23 mouse cellular contexts compared by ENCODE assay signal in genomic region chr12:6097295-6097694, GRCm38 (mm10).
DNase-seq lines count a peak whose midpoint lies in the region; ATAC-seq and TF ChIP-seq lines count a peak whose summit lies in the region.
"Had no signal": no experiment of that assay in that cellular context is flagged by ENCODE, and none has a peak within 500 bp of the region (broad histone marks: within the 10 kb centered on the region; RNA-seq: fewer than 3 reads in every experiment).

No protein-coding gene starts in this region.

- no peak for DNase-seq in forebrain, embryonic 11.5 days (ENCODE audit: low spot score)
- no peak for DNase-seq in midbrain, embryonic 10.5 days (ENCODE audit: low spot score)
- no peak for DNase-seq in forebrain, postnatal 0 days
- DNase-seq in left cerebral cortex, adult 18-20 months (ENCODE audit: low spot score in 2 of 2), result no peak
- DNase-seq: adrenal gland, adult 2 months; adrenal gland, postnatal 14 days; cerebellum, adult 11-12 months; cerebellum, adult 8-10 months; cerebellum, postnatal 10 days; cerebellum, postnatal 36 days; embryo, embryonic 11 days; gastrocnemius, adult 2 months; gastrocnemius, postnatal 14 days; heart, adult 11 months had no signal

- no peaks in the 10 kb centered on the region for H3K27me3 ChIP-seq in forebrain, embryonic 15.5 days
- H3K27me3 ChIP-seq in forebrain, embryonic 11.5 days (ENCODE audit: control insufficient read depth, insufficient read depth, low read length), result no peaks in the 10 kb centered on the region
- no peaks in the 10 kb centered on the region for H3K27me3 ChIP-seq in midbrain, embryonic 15.5 days (replicated peaks)
- H3K27me3 ChIP-seq in midbrain, embryonic 10.5 days (ENCODE audit: low read depth, poor library complexity, severe bottlenecking), result no peaks in the 10 kb centered on the region
- H3K27me3 ChIP-seq in forebrain, postnatal 0 days (ENCODE audit: insufficient read depth, low read length), result no peaks in the 10 kb centered on the region
- H3K27me3 ChIP-seq: embryonic facial prominence, embryonic 13.5 days; hindbrain, embryonic 12.5 days; hindbrain, embryonic 15.5 days had no signal

- H3K4me1 ChIP-seq in forebrain, embryonic 15.5 days, result no peaks in the 10 kb centered on the region
- H3K4me1 ChIP-seq in forebrain, embryonic 11.5 days (replicated peaks; ENCODE audit: control insufficient read depth, insufficient read depth, low read length), result no peaks in the 10 kb centered on the region
- no peaks in the 10 kb centered on the region for H3K4me1 ChIP-seq in midbrain, embryonic 15.5 days
- no peaks in the 10 kb centered on the region for H3K4me1 ChIP-seq in midbrain, embryonic 10.5 days
- H3K4me1 ChIP-seq in forebrain, postnatal 0 days (ENCODE audit: insufficient read depth), result no peaks in the 10 kb centered on the region
- H3K4me1 ChIP-seq: embryonic facial prominence, embryonic 10.5 days; embryonic facial prominence, embryonic 13.5 days; hindbrain, embryonic 12.5 days; hindbrain, embryonic 15.5 days had no signal

- ATAC-seq in forebrain, embryonic 15.5 days (replicated peaks), result peak; percentile 60; the same call in 1 of the 2 replicates
- ATAC-seq in forebrain, embryonic 11.5 days (replicated peaks; ENCODE audit: low FRiP score), result no peak
- ATAC-seq in midbrain, embryonic 15.5 days (replicated peaks), result no peak
- peak; percentile 48; the same call in 1 of the 2 replicates for ATAC-seq in forebrain, postnatal 0 days
- ATAC-seq: CD4-positive, CD25-positive, alpha-beta regulatory T cell, adult 4 months had no signal

- H3K36me3 ChIP-seq in forebrain, embryonic 15.5 days, result no peaks in the 10 kb centered on the region
- H3K36me3 ChIP-seq in forebrain, embryonic 11.5 days (ENCODE audit: control insufficient read depth, insufficient read depth, low read length), result no peaks in the 10 kb centered on the region
- no peaks in the 10 kb centered on the region for H3K36me3 ChIP-seq in midbrain, embryonic 15.5 days (replicated peaks)
- no peaks in the 10 kb centered on the region for H3K36me3 ChIP-seq in midbrain, embryonic 10.5 days
- H3K36me3 ChIP-seq in forebrain, postnatal 0 days (ENCODE audit: insufficient read depth), result no peaks in the 10 kb centered on the region
- H3K36me3 ChIP-seq: embryonic facial prominence, embryonic 10.5 days; embryonic facial prominence, embryonic 13.5 days; hindbrain, embryonic 12.5 days; hindbrain, embryonic 15.5 days had no signal

- no peak overlapping the region for H3K9ac ChIP-seq in forebrain, embryonic 15.5 days (replicated peaks)
- no peak overlapping the region for H3K9ac ChIP-seq in forebrain, embryonic 11.5 days (ENCODE audit: low read length)
- no peak overlapping the region for H3K9ac ChIP-seq in midbrain, embryonic 15.5 days
- H3K9ac ChIP-seq in forebrain, postnatal 0 days, result no peak overlapping the region
- H3K9ac ChIP-seq: embryonic facial prominence, embryonic 13.5 days; hindbrain, embryonic 12.5 days; hindbrain, embryonic 15.5 days had no signal

- H3K4me3 ChIP-seq in forebrain, embryonic 15.5 days, result no peak overlapping the region
- H3K4me3 ChIP-seq in forebrain, embryonic 11.5 days (ENCODE audit: low read depth, low read length), result no peak overlapping the region
- H3K4me3 ChIP-seq in midbrain, embryonic 15.5 days, result no peak overlapping the region
- no peak overlapping the region for H3K4me3 ChIP-seq in midbrain, embryonic 10.5 days
- H3K4me3 ChIP-seq in forebrain, postnatal 0 days (ENCODE audit: low read depth, low read length), result no peak overlapping the region
- H3K4me3 ChIP-seq: embryonic facial prominence, embryonic 10.5 days; embryonic facial prominence, embryonic 13.5 days; erythroblast, embryonic 14.5 days; gastrocnemius, adult 2 months; hindbrain, embryonic 12.5 days; hindbrain, embryonic 15.5 days had no signal

- WGBS in forebrain, embryonic 15.5 days, result 51% methylated on average over 1 of the region's 1 CpGs
- 79% methylated on average over 1 of the region's 1 CpGs for WGBS in forebrain, embryonic 11.5 days
- WGBS in midbrain, embryonic 15.5 days, result 39% methylated on average over 1 of the region's 1 CpGs
- 84% methylated on average over 1 of the region's 1 CpGs for WGBS in midbrain, embryonic 10.5 days
- 42% methylated on average over 1 of the region's 1 CpGs for WGBS in forebrain, postnatal 0 days

- no peak overlapping the region for H3K4me2 ChIP-seq in forebrain, embryonic 15.5 days (replicated peaks)
- no peak overlapping the region for H3K4me2 ChIP-seq in forebrain, embryonic 11.5 days (ENCODE audit: low read depth, low read length, severe bottlenecking)
- no peak overlapping the region for H3K4me2 ChIP-seq in midbrain, embryonic 15.5 days
- H3K4me2 ChIP-seq in forebrain, postnatal 0 days (ENCODE audit: low read depth), result no peak overlapping the region
- H3K4me2 ChIP-seq: embryonic facial prominence, embryonic 13.5 days; heart, embryonic 11.5 days; hindbrain, embryonic 12.5 days; hindbrain, embryonic 15.5 days had no signal

- TF ChIP-seq CTCF in forebrain, postnatal 0 days (IDR thresholded peaks at IDR 0.05; ENCODE audit: low read depth), result no peak

- no peaks in the 10 kb centered on the region for H3K9me3 ChIP-seq in forebrain, embryonic 15.5 days
- no peaks in the 10 kb centered on the region for H3K9me3 ChIP-seq in forebrain, embryonic 11.5 days (ENCODE audit: control insufficient read depth, low read length)
- no peaks in the 10 kb centered on the region for H3K9me3 ChIP-seq in midbrain, embryonic 15.5 days
- H3K9me3 ChIP-seq in midbrain, embryonic 10.5 days (replicated peaks), result no peaks in the 10 kb centered on the region
- no peaks in the 10 kb centered on the region for H3K9me3 ChIP-seq in forebrain, postnatal 0 days (ENCODE audit: low read length)
- H3K9me3 ChIP-seq: embryonic facial prominence, embryonic 10.5 days; embryonic facial prominence, embryonic 13.5 days; hindbrain, embryonic 12.5 days; hindbrain, embryonic 15.5 days had no signal

- H3K27ac ChIP-seq in forebrain, embryonic 15.5 days (replicated peaks), result peak overlapping the region; percentile 67; the same call in 1 of the 2 replicates
- H3K27ac ChIP-seq in forebrain, embryonic 11.5 days (ENCODE audit: low read depth, low read length), result no peak overlapping the region
- H3K27ac ChIP-seq in midbrain, embryonic 15.5 days, result peak overlapping the region; percentile 28; the same call in 1 of the 2 replicates
- H3K27ac ChIP-seq in midbrain, embryonic 10.5 days (replicated peaks), result no peak overlapping the region
- no peak overlapping the region for H3K27ac ChIP-seq in forebrain, postnatal 0 days (ENCODE audit: low read depth, low read length)
- H3K27ac ChIP-seq: embryonic facial prominence, embryonic 10.5 days; embryonic facial prominence, embryonic 13.5 days; gastrocnemius, adult 2 months; hindbrain, embryonic 12.5 days; hindbrain, embryonic 15.5 days had no signal

Comparison
In these comparisons a context has a peak if more than half of its experiments do, and no peak if none do; other contexts are left out.
1. ATAC-seq: peak in forebrain, embryonic 15.5 days (single experiment) and forebrain, postnatal 0 days (single experiment); none in forebrain, embryonic 11.5 days (single experiment) and midbrain, embryonic 15.5 days (single experiment).
2. H3K27ac ChIP-seq: peak in forebrain, embryonic 15.5 days (single experiment) and midbrain, embryonic 15.5 days (single experiment); none in forebrain, embryonic 11.5 days (single experiment), midbrain, embryonic 10.5 days (single experiment) and forebrain, postnatal 0 days (single experiment).